Mouse (Mus musculus) myocyte (in vitro differentiated cells): ENCODE results near the gene Mpst.

Experiments used
- E2F4 ChIP-seq: IDR thresholded peaks from one replicate; pipeline ENCODE4 v1.6.1; 2011; ENCODE audit warnings: mild to moderate bottlenecking, control low read depth, moderate library complexity; ENCODE audit not compliant: insufficient read depth
- MAX ChIP-seq: IDR thresholded peaks from one replicate; pipeline ENCODE4 v1.6.1; 2011; ENCODE audit warnings: low read depth, mild to moderate bottlenecking, control low read depth
- MYOG ChIP-seq, 3 experiments: IDR thresholded peaks; one replicate each; pipeline ENCODE4 v1.6.1; 2011; ENCODE audit warnings: control low read depth in 2 of 3, low read depth in 2 of 3, mild to moderate bottlenecking in 2 of 3; ENCODE audit not compliant: insufficient read length in 2 of 3, control insufficient read depth in 1 of 3, insufficient read depth in 1 of 3
- POLR2A ChIP-seq: IDR thresholded peaks from one replicate; pipeline ENCODE4 v1.6.1; 2011; ENCODE audit warnings: low read depth, mild to moderate bottlenecking, control low read depth, moderate library complexity; ENCODE audit not compliant: insufficient read length
- POLR2AphosphoS2 ChIP-seq: IDR thresholded peaks from one replicate; pipeline ENCODE4 v1.6.1; 2011; ENCODE audit warnings: low read depth, control low read depth; ENCODE audit not compliant: insufficient read length
- TCF12 ChIP-seq: IDR thresholded peaks from one replicate; pipeline ENCODE4 v1.6.1; 2011; ENCODE audit warnings: mild to moderate bottlenecking, control low read depth; ENCODE audit not compliant: poor library complexity, insufficient read depth, severe bottlenecking

DNA sequence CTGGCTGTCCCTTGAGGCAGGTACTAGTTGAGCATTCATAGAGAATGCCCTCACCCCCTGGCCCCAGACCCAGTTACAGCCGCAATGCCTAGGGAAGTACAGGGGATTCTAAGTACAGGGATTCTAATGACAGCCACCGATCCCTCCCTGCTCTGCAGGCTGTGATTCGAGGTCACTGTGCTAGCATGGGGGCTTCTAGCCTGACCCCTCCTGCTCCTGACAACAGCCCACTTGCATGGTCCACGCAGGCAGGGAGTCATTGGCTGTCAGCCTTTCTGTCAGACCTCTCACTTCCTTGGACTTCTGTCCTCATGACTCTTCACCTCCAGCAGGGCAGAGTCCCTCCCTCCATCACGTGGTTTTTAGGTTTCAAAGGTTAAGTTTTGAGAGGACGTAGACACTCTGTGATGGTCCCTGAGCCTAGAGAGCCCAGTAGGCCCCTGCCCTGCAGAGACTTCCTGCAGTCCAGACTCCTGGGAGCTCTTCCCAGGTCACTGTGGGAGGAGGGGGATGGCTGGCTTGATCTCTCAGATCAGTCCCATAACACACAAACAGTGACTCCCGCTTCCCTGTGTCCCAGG is 25.4 kb downstream of the Mpst start:
- no peak for TF ChIP-seq POLR2A
- no peak for TF ChIP-seq E2F4
- TF ChIP-seq POLR2AphosphoS2 = no peak
- no peak for TF ChIP-seq MAX
- no peak for TF ChIP-seq MYOG (IDR thresholded peaks at IDR 0.05; ENCODE audit: control insufficient read depth in 1 of 3, insufficient read depth in 1 of 3, insufficient read length in 2 of 3, low read depth in 2 of 3)
- TF ChIP-seq TCF12 = no peak
